Mouse (Mus musculus) ES-E14 (cell line): Measurements from ENCODE around the gene Pias4.

ENCODE experiments used
- CHD2 ChIP-seq: IDR thresholded peaks from 2 replicates; pipeline ENCODE4 v1.6.1; 2014; ENCODE audit warnings: mild to moderate bottlenecking, low read depth, low read length, inconsistent platforms
- HCFC1 ChIP-seq: IDR thresholded peaks from 2 replicates; pipeline ENCODE4 v1.6.1; 2012; ENCODE audit warnings: low read length, inconsistent platforms, borderline replicate concordance; ENCODE audit not compliant: insufficient read depth
- MAFK ChIP-seq: IDR thresholded peaks from 2 replicates; pipeline ENCODE4 v1.6.1; 2014; ENCODE audit warnings: mild to moderate bottlenecking, low read depth, low read length, inconsistent platforms; ENCODE audit not compliant: insufficient read depth
- ZNF384 ChIP-seq: IDR thresholded peaks from 2 replicates; pipeline ENCODE4 v1.6.1; 2012; ENCODE audit warnings: low read depth, low read length, inconsistent platforms

- no peak for TF ChIP-seq ZNF384
- TF ChIP-seq HCFC1, result no peak
- no peak for TF ChIP-seq MAFK
- no peak for TF ChIP-seq CHD2
Observed at GRCm38 (mm10) chr10:81168521-81169244, 960 bp upstream of the Pias4 start.
